Mouse (Mus musculus): ENCODE results near the gene Rab23.

- TF ChIP-seq CTCF (IDR thresholded peaks at IDR 0.05; ENCODE audit: low read depth, low read length) (no peak), POLR2A (IDR thresholded peaks at IDR 0.05; ENCODE audit: borderline replicate concordance, low read depth, low read length) (no peak)
Observed at GRCm38 (mm10) chr1:33772106-33772505, 52.4 kb downstream of the Rab23 start.
